Mouse (Mus musculus) liver, adult 2 months (tissue): ENCODE results near the gene Pdk2. TPM values are rescaled to one million over a fixed set of nuclear protein-coding genes. Genes with fewer than 3 reads are reported as not detected.

Experiments used
- DNase-seq: peaks from one replicate; pipeline ENCODE4 v3.0.0-alpha.2; 2011; ENCODE audit warnings: low read depth, low spot score; ENCODE audit errors: extremely low read depth
- H3K27ac ChIP-seq: fragments of 200-500 bp; replicated peaks from 2 replicates; pipeline ENCODE4 v1.5.1; 2012; ENCODE audit warnings: low read depth, mild to moderate bottlenecking, control low read depth, inconsistent platforms, low read length; ENCODE audit not compliant: insufficient read depth
- H3K27me3 ChIP-seq: fragments of 200-500 bp; 2 replicates; pipeline ENCODE4 v1.6.1; 2012; ENCODE audit warnings: mild to moderate bottlenecking, moderate library complexity, low read length, inconsistent platforms; ENCODE audit not compliant: control insufficient read depth, insufficient read depth
- H3K36me3 ChIP-seq: fragments of 200-500 bp; 2 replicates; pipeline ENCODE4 v1.6.1; 2012; ENCODE audit warnings: low read length, inconsistent platforms; ENCODE audit not compliant: control insufficient read depth, insufficient read depth
- H3K4me1 ChIP-seq: fragments of 200-500 bp; 2 replicates; pipeline ENCODE4 v1.6.1; 2011; ENCODE audit warnings: low read length; ENCODE audit not compliant: control insufficient read depth, insufficient read depth
- H3K4me3 ChIP-seq: fragments of 200-500 bp; 2 replicates; pipeline ENCODE4 v1.5.1; 2011; ENCODE audit warnings: low read depth, mild to moderate bottlenecking, control low read depth, low read length, moderate library complexity; ENCODE audit not compliant: insufficient read depth
- H3K79me2 ChIP-seq: fragments of 200-500 bp; 2 replicates; pipeline ENCODE4 v1.6.1; 2012; ENCODE audit warnings: inconsistent platforms, mild to moderate bottlenecking, low read length, moderate library complexity; ENCODE audit not compliant: control insufficient read depth, insufficient read depth
- H3K9ac ChIP-seq: fragments of 200-500 bp; 2 replicates; pipeline ENCODE4 v1.6.1; 2012; ENCODE audit warnings: low read depth, mild to moderate bottlenecking, control low read depth, inconsistent platforms, low read length
- CTCF ChIP-seq: fragments of 200-500 bp; IDR thresholded peaks from 2 replicates; pipeline ENCODE4 v1.5.1; 2011; ENCODE audit warnings: low read depth, low read length, control low read depth
- POLR2A ChIP-seq: fragments of 200-500 bp; IDR thresholded peaks from 2 replicates; pipeline ENCODE4 v1.6.1; 2011; ENCODE audit warnings: low read length, control low read depth; ENCODE audit not compliant: insufficient read depth; ENCODE audit errors: extremely low read depth
- WGBS: fragments of 180-500 bp; shearing (Covaris S2); methylation state at CpG from one replicate; pipeline ENCODE4 v1.1.7; 2018; 5-methylcytosine and 5-hydroxymethylcytosine counted together
- polyA plus RNA-seq: library from polyadenylated mRNA; depleted of rRNA; stranded (reverse); fragments of >200 nt; gene quantifications from 2 replicates; pipeline ENCODE4 v1.2.3, GENCODE M21; 2012
- total RNA-seq: library from RNA; depleted of rRNA; stranded (reverse); fragments of >200 nt; gene quantifications from 2 replicates; pipeline ENCODE4 v1.2.3, GENCODE M21; 2014

Gene Pdk2
- total and polyA plus RNA-seq, 2 experiments, result 17.7 to 101 TPM

- Histone ChIP-seq H3K79me2 (no peaks in the 10 kb centered on the region), H3K27ac (no peak overlapping the region), H3K4me1 (0 out of 2 replicates have a peak, but pooled peaks cover 3% of the 10 kb centered on the region), H3K9ac (no peak overlapping the region; the same call in 1 of the 2 replicates), H3K27me3 (peaks cover 6% of the 10 kb centered on the region; the same call in 1 of the 2 replicates), H3K36me3 (no peaks in the 10 kb centered on the region), H3K4me3 (peak overlapping the region; percentile 43)
- no peak for DNase-seq
- WGBS, result 49% methylated on average over 15 of the region's 15 CpGs
- TF ChIP-seq POLR2A, result no peak
- no peak for TF ChIP-seq CTCF
These were observed 32.2 kb downstream of the Pdk2 start for GRCm38 (mm10) chr11:95008661-95009628.

- Histone ChIP-seq H3K79me2 (no peaks in the 10 kb centered on the region), H3K9ac (no peak overlapping the region), H3K4me1 (0 out of 2 replicates have a peak, but pooled peaks cover 3% of the 10 kb centered on the region), H3K4me3 (no peak overlapping the region), H3K36me3 (no peaks in the 10 kb centered on the region), H3K27ac (no peak overlapping the region), H3K27me3 (peaks cover 6% of the 10 kb centered on the region; the same call in 1 of the 2 replicates)
- 66% methylated on average over 3 of the region's 3 CpGs for WGBS
- TF ChIP-seq CTCF, result no peak
- TF ChIP-seq POLR2A, result no peak
- no peak for DNase-seq
These were observed 33.7 kb downstream of the Pdk2 start for GRCm38 (mm10) chr11:95007418-95007817.

GRCm38 (mm10) chr11:95006525-95007219 lies 34.5 kb downstream of the Pdk2 start:
- Histone ChIP-seq H3K27ac (no peak overlapping the region), H3K4me1 (0 out of 2 replicates have a peak, but pooled peaks cover 3% of the 10 kb centered on the region), H3K9ac (peak overlapping the region; percentile 35; the same call in 1 of the 2 replicates), H3K27me3 (peaks cover 6% of the 10 kb centered on the region; the same call in 1 of the 2 replicates), H3K36me3 (no peaks in the 10 kb centered on the region), H3K79me2 (no peaks in the 10 kb centered on the region), H3K4me3 (peak overlapping the region; percentile 23)
- TF ChIP-seq CTCF (no peak), POLR2A (no peak)
- no peak for DNase-seq
- 3% methylated on average over 27 of the region's 27 CpGs for WGBS

- no peak for DNase-seq
- WGBS, result 44% methylated on average over 4 of the region's 4 CpGs
- Histone ChIP-seq H3K36me3 (no peaks in the 10 kb centered on the region), H3K27me3 (peaks cover 6% of the 10 kb centered on the region; the same call in 1 of the 2 replicates), H3K4me1 (0 out of 2 replicates have a peak, but pooled peaks cover 3% of the 10 kb centered on the region), H3K27ac (no peak overlapping the region), H3K9ac (no peak overlapping the region), H3K79me2 (no peaks in the 10 kb centered on the region), H3K4me3 (no peak overlapping the region)
- TF ChIP-seq POLR2A, result no peak
- TF ChIP-seq CTCF, result no peak
These were observed 35.1 kb downstream of the Pdk2 start for GRCm38 (mm10) chr11:95006038-95006437.

- 66% methylated on average over 6 of the region's 6 CpGs for WGBS
- Histone ChIP-seq H3K27me3 (peaks cover 6% of the 10 kb centered on the region; the same call in 1 of the 2 replicates), H3K79me2 (no peaks in the 10 kb centered on the region), H3K4me3 (no peak overlapping the region), H3K27ac (no peak overlapping the region), H3K4me1 (0 out of 2 replicates have a peak, but pooled peaks cover 3% of the 10 kb centered on the region), H3K36me3 (no peaks in the 10 kb centered on the region), H3K9ac (no peak overlapping the region)
- no peak for DNase-seq
- TF ChIP-seq CTCF (no peak), POLR2A (no peak)
These were observed 36.3 kb downstream of the Pdk2 start for GRCm38 (mm10) chr11:95004937-95005198.
